Mouse (Mus musculus) urinary bladder, postnatal 25 days (tissue): Measurements from ENCODE around the gene Dctn2.
"Not testable (repeated sequence)": the region's sequence is repeated elsewhere in the genome, so short reads cannot be mapped to it uniquely, and the experiment has no call there.

Experiments used
- DNase-seq: peaks from one replicate; pipeline ENCODE4 v3.0.0; 2022; ENCODE audit warnings: low spot score

Dctn2 gene

GRCm38 (mm10) chr10:127312858-127313257, 46.7 kb downstream of the Dctn2 start:
- DNase-seq = no peak

GRCm38 (mm10) chr10:127313516-127313915, 47.3 kb downstream of the Dctn2 start:
- DNase-seq = not testable (repeated sequence)

- DNase-seq = not testable (repeated sequence)
Measured at GRCm38 (mm10) chr10:127314950-127315349, 48.8 kb downstream of the Dctn2 start.

GRCm38 (mm10) chr10:127317277-127317676, 51.1 kb downstream of the Dctn2 start:
- DNase-seq = no peak

GRCm38 (mm10) chr10:127318009-127318408, 51.8 kb downstream of the Dctn2 start:
- DNase-seq = no peak

GRCm38 (mm10) chr10:127319969-127320368, 53.8 kb downstream of the Dctn2 start:
- no peak for DNase-seq

GRCm38 (mm10) chr10:127321621-127322020, 55.5 kb downstream of the Dctn2 start, which contains the start of gene Arhgap9:
Gene Arhgap9, plus strand, starts transcription at chr10:127321964.
- no peak for DNase-seq

GRCm38 (mm10) chr10:127322178-127322577, 56.0 kb downstream of the Dctn2 start:
- DNase-seq = no peak

GRCm38 (mm10) chr10:127322669-127323068, 56.5 kb downstream of the Dctn2 start:
- no peak for DNase-seq

GRCm38 (mm10) chr10:127323131-127323855, 57.1 kb downstream of the Dctn2 start:
- no peak for DNase-seq

- no peak for DNase-seq
Measured at GRCm38 (mm10) chr10:127324495-127324894, 58.3 kb downstream of the Dctn2 start.

- DNase-seq = no peak
Measured at GRCm38 (mm10) chr10:127325454-127326016, 59.4 kb downstream of the Dctn2 start.

GRCm38 (mm10) chr10:127326017-127326801, 60.0 kb downstream of the Dctn2 start:
- DNase-seq = peak; percentile 28

- peak; percentile 40 for DNase-seq
Measured at GRCm38 (mm10) chr10:127326828-127327227, 60.7 kb downstream of the Dctn2 start.

- no peak for DNase-seq
Measured at GRCm38 (mm10) chr10:127327461-127328145, 61.4 kb downstream of the Dctn2 start.

- DNase-seq = no peak
Measured at GRCm38 (mm10) chr10:127330212-127330611, 64.0 kb downstream of the Dctn2 start.
